Mouse (Mus musculus): ENCODE measurements around the gene Myg1. TPM values are rescaled to one million over a fixed set of nuclear protein-coding genes. Genes with fewer than 3 reads are reported as not detected.
A peak's percentile ranks its signal among the peaks of the same experiment; 100 is the strongest.
"Not testable (repeated sequence)": the region's sequence is repeated elsewhere in the genome, so short reads cannot be mapped to it uniquely, and the experiment has no call there.

Myg1 gene
- polyA plus RNA-seq, 1 experiment from 2014 or later, result 116 TPM

DNA sequence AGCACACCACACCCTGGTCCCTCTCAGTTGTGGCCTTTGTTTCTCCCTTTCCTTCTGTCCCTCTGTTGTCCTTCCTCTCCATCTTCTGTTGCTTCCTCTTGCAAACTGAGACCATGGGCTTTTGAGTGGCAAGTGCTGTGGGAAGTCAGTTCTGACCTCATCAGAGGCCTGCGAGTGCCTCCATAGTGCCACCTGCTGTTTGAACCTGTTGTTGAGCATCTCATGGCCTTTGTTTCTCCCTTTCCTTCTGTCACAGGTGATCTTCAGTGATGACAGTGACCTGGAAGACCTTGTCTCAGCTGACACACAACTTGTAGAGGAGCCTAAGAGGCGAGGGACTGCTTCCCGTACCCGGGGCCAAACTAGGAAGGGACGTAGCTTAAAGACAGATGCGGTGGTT lies 15.2 kb upstream of the Myg1 start:
- H3K9ac ChIP-seq, result no peak overlapping the region
- no peak overlapping the region for H3K4me3 ChIP-seq
- WGBS, result 88% methylated on average over 6 of the region's 6 CpGs
- H3K9me3 ChIP-seq (replicated peaks), result no peaks in the 10 kb centered on the region
- H3K4me1 ChIP-seq, result no peaks in the 10 kb centered on the region
- no peaks in the 10 kb centered on the region for H3K27me3 ChIP-seq
- no peak for ATAC-seq
- no peak overlapping the region for H3K4me2 ChIP-seq
- peaks cover 93% of the 10 kb centered on the region for H3K36me3 ChIP-seq (ENCODE audit: poor library complexity, severe bottlenecking)
- no peak overlapping the region for H3K27ac ChIP-seq

DNA sequence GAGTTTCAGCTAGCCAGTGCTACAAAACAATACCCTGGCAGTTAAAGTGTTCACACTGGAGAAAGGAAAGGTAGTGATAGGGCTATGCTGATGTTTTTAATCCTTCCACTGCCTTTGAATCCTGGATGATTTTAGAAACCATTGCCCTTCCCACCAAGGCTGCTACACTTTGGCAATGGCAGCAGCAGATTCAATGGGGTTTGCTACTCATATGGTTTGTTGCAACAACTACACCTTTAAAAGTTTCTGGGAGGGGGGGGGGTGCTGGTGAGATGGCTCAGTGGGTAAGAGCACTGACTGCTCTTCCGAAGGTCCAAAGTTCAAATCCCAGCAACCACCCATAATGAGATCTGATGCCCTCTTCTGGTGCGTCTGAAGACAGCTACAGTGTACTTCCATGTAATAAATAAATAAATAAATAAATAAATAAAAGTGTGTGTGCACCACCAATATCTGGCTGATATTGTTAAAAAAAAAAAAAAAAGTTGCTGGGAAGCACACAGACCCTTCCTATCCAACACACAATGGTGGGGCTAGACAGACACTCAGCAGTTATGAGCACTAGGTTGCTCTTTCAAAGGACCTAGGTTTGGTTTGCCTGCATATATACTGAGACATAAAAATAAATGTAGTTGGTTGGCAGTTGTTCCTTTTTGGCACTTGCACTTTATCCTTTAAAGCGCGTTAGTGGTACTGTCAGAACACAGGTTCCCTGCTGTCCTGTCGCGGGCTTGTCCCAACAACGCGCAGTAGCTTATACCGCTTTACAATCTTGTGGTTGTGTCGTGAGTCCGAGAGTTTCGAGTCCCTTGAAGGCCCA lies 6.6 kb upstream of the Myg1 start:
- no peak overlapping the region for H3K9ac ChIP-seq
- WGBS, result 83% methylated on average over 12 of the region's 12 CpGs
- no peak for ATAC-seq
- no peaks in the 10 kb centered on the region for H3K27me3 ChIP-seq
- peak overlapping the region; percentile 88 for H3K4me2 ChIP-seq
- no peak overlapping the region; the same call in 1 of the 2 replicates for H3K4me3 ChIP-seq
- H3K36me3 ChIP-seq (ENCODE audit: poor library complexity, severe bottlenecking), result peaks cover 59% of the 10 kb centered on the region
- H3K27ac ChIP-seq, result no peak overlapping the region
- peaks cover 13% of the 10 kb centered on the region for H3K4me1 ChIP-seq
- H3K9me3 ChIP-seq (replicated peaks), result no peaks in the 10 kb centered on the region

DNA sequence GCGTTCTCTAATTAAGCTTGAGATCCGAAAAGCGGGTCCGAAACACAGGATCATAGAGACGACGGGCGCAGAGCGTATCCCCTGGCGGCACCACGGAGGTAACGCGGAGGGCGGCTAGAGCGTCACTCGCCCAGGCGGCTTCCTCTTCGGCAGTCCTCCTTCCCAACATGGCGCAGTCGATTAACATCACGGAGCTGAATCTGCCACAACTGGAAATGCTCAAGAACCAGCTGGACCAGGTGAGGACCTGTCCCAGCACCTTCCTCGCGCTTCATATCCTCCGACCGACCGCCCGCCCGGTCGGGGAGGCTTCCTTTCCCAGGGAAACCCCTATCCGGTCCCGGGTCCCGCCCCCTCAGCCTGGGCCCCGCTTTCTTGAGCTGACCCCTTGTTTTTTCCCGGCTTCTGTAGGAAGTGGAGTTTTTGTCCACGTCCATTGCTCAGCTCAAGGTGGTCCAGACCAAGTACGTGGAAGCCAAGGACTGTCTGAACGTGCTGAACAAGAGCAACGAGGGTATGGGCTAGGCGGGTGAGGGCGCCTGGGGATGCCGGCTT lies 5.4 kb upstream of the Myg1 start, which contains the start of gene Pfdn5:
TSS of gene Pfdn5 (plus strand) at position 95 of the 555 bp plus-strand sequence.
- under 1% methylated on average over 40 of the region's 40 CpGs for WGBS
- Histone ChIP-seq H3K36me3 (ENCODE audit: poor library complexity, severe bottlenecking) (peaks cover 57% of the 10 kb centered on the region), H3K27me3 (no peaks in the 10 kb centered on the region), H3K4me1 (peaks cover 15% of the 10 kb centered on the region), H3K4me3 (peak within 1 kb of the TSS; percentile 95), H3K9me3 (replicated peaks) (no peaks in the 10 kb centered on the region), H3K27ac (no peak within 1 kb of the TSS), H3K4me2 (peak within 1 kb of the TSS; percentile 88), H3K9ac (peak within 1 kb of the TSS; percentile 89)
- ATAC-seq, result peak; percentile 97

DNA sequence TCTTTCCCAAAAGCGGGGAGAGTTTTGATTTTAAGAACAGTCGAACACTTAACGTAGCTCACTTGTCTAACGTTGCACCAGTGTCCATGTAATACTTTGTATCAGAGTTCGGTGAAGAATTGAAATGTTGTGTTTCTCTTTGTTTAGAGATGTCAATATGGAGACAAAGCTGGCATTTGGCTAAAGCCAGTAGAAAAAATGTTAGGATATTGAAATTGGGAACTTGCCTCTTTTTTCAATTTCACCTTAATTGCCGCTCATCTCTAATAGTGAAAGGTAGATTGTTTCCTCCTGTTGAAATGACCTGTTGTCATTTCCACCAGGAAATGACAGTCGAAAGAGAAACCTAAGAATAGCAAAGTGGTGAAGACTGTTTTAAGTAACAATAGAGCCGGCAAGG lies 4.6 kb upstream of the Myg1 start:
- Histone ChIP-seq H3K4me1 (peaks cover 19% of the 10 kb centered on the region), H3K27ac (no peak overlapping the region), H3K4me3 (peak overlapping the region; percentile 95), H3K9ac (peak overlapping the region; percentile 89), H3K27me3 (no peaks in the 10 kb centered on the region), H3K36me3 (ENCODE audit: poor library complexity, severe bottlenecking) (peaks cover 51% of the 10 kb centered on the region), H3K4me2 (peak overlapping the region; percentile 88), H3K9me3 (replicated peaks) (no peaks in the 10 kb centered on the region)
- no peak for ATAC-seq
- WGBS, result 72% methylated on average over 8 of the region's 8 CpGs

DNA sequence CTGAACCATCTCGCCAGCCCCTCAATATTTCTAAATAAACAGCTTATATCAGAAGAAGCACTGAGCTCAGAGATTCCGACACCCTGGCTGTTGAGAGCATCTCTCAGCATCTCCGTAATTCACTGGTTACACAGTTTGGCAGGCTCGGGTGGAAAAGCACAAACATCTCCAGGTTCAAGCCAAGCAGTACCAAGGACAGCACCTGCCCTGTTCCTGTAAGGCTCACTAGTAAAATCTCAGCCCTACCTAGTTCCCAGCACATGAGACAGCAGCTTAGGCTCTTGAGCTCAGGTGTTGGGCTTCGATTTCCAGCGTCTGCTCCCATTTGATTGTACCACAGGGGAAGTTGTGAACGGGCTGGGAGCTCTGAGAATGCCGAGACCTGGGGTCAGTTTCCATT lies 3.7 kb downstream of the Myg1 start:
- 90% methylated on average over 8 of the region's 8 CpGs for WGBS
- Histone ChIP-seq H3K4me1 (peaks cover 23% of the 10 kb centered on the region), H3K27ac (no peak overlapping the region), H3K9ac (no peak overlapping the region), H3K36me3 (ENCODE audit: poor library complexity, severe bottlenecking) (peaks cover 85% of the 10 kb centered on the region), H3K4me3 (no peak overlapping the region), H3K9me3 (replicated peaks) (no peaks in the 10 kb centered on the region), H3K27me3 (no peaks in the 10 kb centered on the region), H3K4me2 (no peak overlapping the region)
- no peak for ATAC-seq

DNA sequence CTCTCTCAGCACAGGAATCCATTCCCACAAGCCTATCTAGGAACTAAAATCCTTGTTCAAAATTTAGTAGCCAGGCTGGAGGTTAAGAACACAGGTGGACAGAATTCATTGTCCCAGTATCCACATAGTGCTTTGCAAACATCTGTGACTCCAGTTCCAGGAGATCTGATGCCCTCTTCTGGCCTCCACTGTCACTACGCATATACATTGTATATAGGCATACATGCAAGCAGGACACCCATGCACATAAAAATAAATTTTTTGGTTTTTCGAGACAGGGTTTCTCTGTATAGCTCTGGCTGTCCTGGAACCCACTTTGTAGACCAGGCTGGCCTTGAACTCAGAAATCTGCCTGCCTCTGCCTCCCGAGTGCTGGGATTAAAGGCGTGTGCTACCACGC lies 4.4 kb downstream of the Myg1 start:
- H3K9me3 ChIP-seq (replicated peaks); H3K9ac ChIP-seq; H3K27me3 ChIP-seq; H3K4me3 ChIP-seq; H3K27ac ChIP-seq; ATAC-seq; H3K4me2 ChIP-seq: not testable (repeated sequence)
- WGBS, result 95% methylated on average over 5 of the region's 5 CpGs
- Histone ChIP-seq H3K4me1 (peaks cover 23% of the 10 kb centered on the region), H3K36me3 (ENCODE audit: poor library complexity, severe bottlenecking) (peaks cover 85% of the 10 kb centered on the region)

DNA sequence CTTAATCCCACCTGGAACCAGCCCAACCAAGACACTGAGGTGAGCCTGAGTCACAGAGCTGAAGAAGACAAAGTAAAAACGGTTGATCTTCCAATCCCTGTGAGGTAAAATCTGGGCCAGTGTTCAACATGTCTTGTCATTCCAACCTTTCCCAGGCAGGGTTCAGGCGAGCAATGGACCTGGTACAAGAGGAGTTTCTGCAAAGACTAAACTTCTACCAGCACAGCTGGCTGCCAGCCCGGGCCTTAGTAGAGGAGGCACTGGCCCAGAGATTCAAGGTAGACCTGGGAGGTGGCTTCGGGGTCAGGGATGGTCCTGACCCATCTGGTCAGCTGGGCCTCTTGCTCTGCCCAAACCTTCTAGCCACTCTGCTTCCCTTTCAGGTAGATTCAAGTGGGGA lies 5.4 kb downstream of the Myg1 start:
- peaks cover 82% of the 10 kb centered on the region for H3K36me3 ChIP-seq (ENCODE audit: poor library complexity, severe bottlenecking)
- no peak overlapping the region for H3K4me3 ChIP-seq
- no peak overlapping the region for H3K9ac ChIP-seq
- ATAC-seq, result no peak
- WGBS, result 91% methylated on average over 4 of the region's 4 CpGs
- peaks cover 17% of the 10 kb centered on the region for H3K4me1 ChIP-seq
- no peaks in the 10 kb centered on the region for H3K9me3 ChIP-seq (replicated peaks)
- H3K27me3 ChIP-seq, result no peaks in the 10 kb centered on the region
- no peak overlapping the region for H3K27ac ChIP-seq
- H3K4me2 ChIP-seq, result no peak overlapping the region

DNA sequence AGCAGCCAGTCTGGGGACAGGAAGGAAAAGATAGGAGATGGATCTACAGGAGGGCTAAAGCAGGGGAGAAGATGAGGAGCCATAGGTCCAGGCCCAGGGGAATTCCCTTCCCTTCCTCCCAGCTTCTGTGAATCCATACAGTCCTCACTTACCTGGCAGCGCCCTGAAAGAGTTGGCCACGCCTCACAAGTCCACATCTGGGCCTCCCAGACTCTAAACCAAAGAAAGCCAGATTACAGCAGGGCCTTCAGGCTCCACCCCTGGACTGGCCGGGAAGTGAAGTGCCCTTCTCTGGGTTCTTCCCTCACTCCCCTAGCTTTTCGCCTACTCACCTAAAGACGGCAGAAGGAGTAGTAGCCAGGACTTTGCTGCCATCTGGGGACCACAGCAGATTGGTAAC lies 8.1 kb downstream of the Myg1 start:
- peaks cover 74% of the 10 kb centered on the region for H3K36me3 ChIP-seq (ENCODE audit: poor library complexity, severe bottlenecking)
- H3K4me1 ChIP-seq, result no peaks in the 10 kb centered on the region
- H3K9me3 ChIP-seq (replicated peaks), result no peaks in the 10 kb centered on the region
- ATAC-seq, result no peak
- H3K27me3 ChIP-seq, result no peaks in the 10 kb centered on the region
- H3K9ac ChIP-seq, result no peak overlapping the region
- WGBS, result 76% methylated on average over 5 of the region's 5 CpGs
- no peak overlapping the region for H3K27ac ChIP-seq
- H3K4me3 ChIP-seq, result no peak overlapping the region
- H3K4me2 ChIP-seq, result no peak overlapping the region

DNA sequence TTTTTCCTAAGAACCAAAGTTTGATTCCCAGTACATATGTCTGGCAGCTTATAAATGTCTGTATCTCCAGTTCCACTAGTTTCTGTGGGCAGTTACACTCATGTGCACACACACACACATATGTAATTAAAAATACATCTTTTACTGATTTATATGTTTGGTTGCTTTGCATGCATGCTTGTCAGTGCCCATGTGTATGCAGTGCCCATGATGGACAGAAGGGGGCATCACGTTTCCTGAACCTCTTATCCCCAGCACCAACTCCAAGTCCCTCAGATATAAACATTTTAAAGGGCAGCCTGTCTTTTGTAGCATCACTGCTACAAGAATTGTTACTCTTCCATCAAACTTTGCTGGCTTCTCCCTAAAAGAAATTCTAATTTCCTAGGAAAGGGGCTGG lies 10.1 kb downstream of the Myg1 start:
- 12% methylated on average over 1 of the region's 1 CpGs for WGBS
- Histone ChIP-seq H3K4me1 (no peaks in the 10 kb centered on the region), H3K27ac (no peak overlapping the region), H3K9ac (no peak overlapping the region), H3K36me3 (ENCODE audit: poor library complexity, severe bottlenecking) (peaks cover 71% of the 10 kb centered on the region), H3K4me3 (no peak overlapping the region), H3K4me2 (no peak overlapping the region), H3K27me3 (no peaks in the 10 kb centered on the region), H3K9me3 (replicated peaks) (no peaks in the 10 kb centered on the region)
- no peak for ATAC-seq

DNA sequence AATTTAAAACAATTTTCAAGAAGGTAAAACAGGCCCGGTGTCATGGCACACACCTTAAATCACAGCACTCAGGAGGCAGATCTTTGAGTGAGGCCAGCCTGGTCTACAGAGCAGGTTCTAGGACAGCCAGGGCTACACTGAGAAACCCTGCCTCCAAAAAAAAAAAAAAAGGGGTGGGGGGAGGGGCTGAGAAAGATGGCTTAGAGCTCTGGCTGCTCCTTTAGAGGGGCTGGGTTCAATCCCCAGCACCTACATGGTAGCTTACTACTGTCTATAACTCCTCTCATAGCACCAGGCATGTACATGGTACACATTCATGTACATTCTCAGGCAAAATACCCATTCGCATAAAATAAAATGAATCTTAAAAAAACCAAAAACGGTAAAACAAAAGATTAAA lies 13.0 kb downstream of the Myg1 start:
- Histone ChIP-seq H3K27me3 (no peaks in the 10 kb centered on the region), H3K36me3 (ENCODE audit: poor library complexity, severe bottlenecking) (peaks cover 50% of the 10 kb centered on the region), H3K9ac (no peak overlapping the region), H3K9me3 (replicated peaks) (no peaks in the 10 kb centered on the region), H3K4me2 (no peak overlapping the region), H3K4me3 (no peak overlapping the region), H3K4me1 (peaks cover under 1% of the 10 kb centered on the region), H3K27ac (no peak overlapping the region)
- WGBS, result 96% methylated on average over 3 of the region's 3 CpGs
- no peak for ATAC-seq

DNA sequence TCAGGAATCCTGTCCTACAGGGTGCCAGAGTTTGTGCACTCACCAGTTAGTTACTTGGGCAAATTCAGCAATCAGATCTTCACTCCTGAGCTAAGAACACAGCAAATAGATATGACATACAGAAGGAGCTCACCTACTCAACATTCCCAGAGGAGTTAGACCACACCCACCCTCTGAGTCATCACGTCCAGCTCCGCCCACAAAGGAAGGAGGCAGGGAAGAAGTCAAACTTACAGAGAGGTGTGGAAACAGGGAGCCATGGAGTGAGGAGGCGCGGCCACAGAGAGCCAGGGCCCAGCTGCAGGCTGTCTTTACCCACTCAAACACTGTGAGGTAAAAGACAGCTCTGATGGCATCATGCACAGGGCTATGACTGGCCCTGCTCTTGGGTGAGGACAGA lies 14.9 kb downstream of the Myg1 start:
- no peak overlapping the region for H3K4me3 ChIP-seq
- peaks cover 38% of the 10 kb centered on the region for H3K36me3 ChIP-seq (ENCODE audit: poor library complexity, severe bottlenecking)
- H3K9ac ChIP-seq, result no peak overlapping the region
- no peaks in the 10 kb centered on the region for H3K9me3 ChIP-seq (replicated peaks)
- H3K4me1 ChIP-seq, result peaks cover 10% of the 10 kb centered on the region
- no peak for ATAC-seq
- WGBS, result 89% methylated on average over 4 of the region's 4 CpGs
- H3K27ac ChIP-seq, result no peak overlapping the region
- no peaks in the 10 kb centered on the region for H3K27me3 ChIP-seq
- no peak overlapping the region for H3K4me2 ChIP-seq

DNA sequence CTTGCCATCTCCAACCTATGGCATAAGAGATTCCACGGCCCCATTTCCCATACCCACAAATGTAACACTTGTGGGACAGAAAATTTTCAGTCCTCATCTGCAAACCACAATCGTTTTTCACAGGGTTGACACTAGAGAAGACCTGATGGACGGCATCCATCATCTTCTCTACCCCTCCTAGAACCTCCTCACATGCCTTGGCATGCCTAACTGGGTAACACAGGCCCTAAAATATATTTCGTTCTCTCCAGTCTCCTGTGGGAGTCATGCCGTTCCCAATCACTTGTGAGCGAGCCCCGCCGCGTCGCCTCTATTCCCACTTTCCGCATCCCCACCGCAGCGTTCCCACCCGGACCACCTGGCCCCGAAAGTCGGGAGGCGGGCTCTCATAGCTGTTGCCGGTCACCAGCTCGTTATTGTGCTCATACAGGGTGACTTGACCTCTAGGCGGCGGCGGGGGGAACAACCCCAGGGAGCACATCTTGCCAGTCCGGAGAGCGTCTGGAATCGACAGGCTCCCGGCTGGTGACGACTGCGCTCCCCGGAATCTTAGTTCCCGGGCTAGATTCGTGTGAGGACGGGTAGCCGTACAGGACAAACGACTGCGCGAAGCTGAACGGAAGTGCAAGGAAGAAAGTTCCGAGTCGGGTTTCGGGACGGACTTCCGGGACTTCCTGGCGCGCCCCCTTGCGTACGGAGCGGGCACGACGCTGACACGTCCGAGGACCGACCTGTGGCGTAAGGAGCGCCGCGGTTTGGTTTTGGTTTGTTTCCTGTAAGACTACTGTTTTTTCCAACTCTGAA lies 18.8 kb downstream of the Myg1 start, which contains the start of gene Aaas:
TSS of gene Aaas (minus strand) at position 634 of the 804 bp plus-strand sequence.
- Histone ChIP-seq H3K27ac (peak within 1 kb of the TSS; percentile 54), H3K4me3 (peak within 1 kb of the TSS; percentile 81), H3K27me3 (no peaks in the 10 kb centered on the region; the same call in 1 of the 2 replicates), H3K36me3 (ENCODE audit: poor library complexity, severe bottlenecking) (peaks cover 21% of the 10 kb centered on the region), H3K4me1 (peaks cover 14% of the 10 kb centered on the region), H3K9me3 (replicated peaks) (no peaks in the 10 kb centered on the region), H3K9ac (peak within 1 kb of the TSS; percentile 90), H3K4me2 (peak within 1 kb of the TSS; percentile 89)
- WGBS, result under 1% methylated on average over 56 of the region's 56 CpGs
- peak; percentile 94 for ATAC-seq
